Comparison of ENCODE assay signal across 28 mouse cellular contexts in genomic region chr15:17963240-17964209, GRCm38 (mm10).
"Had no signal": no experiment of that assay in that cellular context is flagged by ENCODE, and none has a peak within 500 bp of the region (broad histone marks: within the 10 kb centered on the region; RNA-seq: fewer than 3 reads in every experiment).

No protein-coding gene starts in this region.

- H3K27me3 ChIP-seq: heart, embryonic 12.5 days; hindbrain, embryonic 12.5 days; intestine, embryonic 15.5 days; limb, embryonic 12.5 days; liver, embryonic 13.5 days; liver, embryonic 15.5 days had no signal

- H3K9me3 ChIP-seq: heart, embryonic 10.5 days; heart, embryonic 12.5 days; hindbrain, embryonic 10.5 days; hindbrain, embryonic 12.5 days; intestine, embryonic 15.5 days; limb, embryonic 10.5 days; limb, embryonic 12.5 days; liver, embryonic 13.5 days; liver, embryonic 15.5 days had no signal

- H3K36me3 ChIP-seq: heart, embryonic 10.5 days; heart, embryonic 12.5 days; hindbrain, embryonic 10.5 days; hindbrain, embryonic 12.5 days; intestine, embryonic 15.5 days; limb, embryonic 10.5 days; limb, embryonic 12.5 days; liver, embryonic 13.5 days; liver, embryonic 15.5 days had no signal

- H3K4me1 ChIP-seq: heart, embryonic 10.5 days; heart, embryonic 12.5 days; hindbrain, embryonic 10.5 days; hindbrain, embryonic 12.5 days; intestine, embryonic 15.5 days; limb, embryonic 10.5 days; limb, embryonic 12.5 days; liver, embryonic 13.5 days; liver, embryonic 15.5 days had no signal

- DNase-seq: gastrocnemius, postnatal 10 days; gastrocnemius, postnatal 25 days; heart, adult 18-20 months; heart, postnatal 10 days; heart, postnatal 4 days; kidney, adult 18-20 months; kidney, adult 8-10 months; kidney, postnatal 10 days; kidney, postnatal 25 days; kidney, postnatal 4 days; liver; liver, embryonic 13.5 days; liver, postnatal 0 days had no signal

- ATAC-seq: hindbrain, embryonic 16.5 days; inflammation-experienced regulatory T-cells, adult 6 months; intestine, embryonic 15.5 days; intestine, postnatal 0 days; liver, postnatal 0 days had no signal

- H3K4me2 ChIP-seq: heart, embryonic 12.5 days; hindbrain, embryonic 12.5 days; hindbrain, embryonic 14.5 days; intestine, embryonic 15.5 days; limb, embryonic 12.5 days; liver, embryonic 11.5 days; liver, embryonic 13.5 days; liver, embryonic 15.5 days had no signal

- H3K4me3 ChIP-seq: heart, embryonic 10.5 days; heart, embryonic 12.5 days; hindbrain, embryonic 10.5 days; hindbrain, embryonic 12.5 days; intestine, embryonic 15.5 days; layer of hippocampus, adult 2 months; left cerebral cortex, adult 2 months; limb, embryonic 10.5 days; limb, embryonic 12.5 days; liver, embryonic 13.5 days; liver, embryonic 15.5 days had no signal

- H3K9ac ChIP-seq: heart, embryonic 12.5 days; hindbrain, embryonic 12.5 days; hindbrain, embryonic 14.5 days; intestine, embryonic 15.5 days; limb, embryonic 12.5 days; liver, embryonic 13.5 days; liver, embryonic 15.5 days; liver, postnatal 0 days had no signal

- H3K27ac ChIP-seq: heart, embryonic 10.5 days; hindbrain, embryonic 10.5 days; hindbrain, embryonic 12.5 days; hindbrain, embryonic 14.5 days; intestine, embryonic 15.5 days; layer of hippocampus, adult 2 months; left cerebral cortex, adult 2 months; limb, embryonic 10.5 days; limb, embryonic 12.5 days; liver, embryonic 13.5 days; liver, embryonic 15.5 days had no signal
